Mouse (Mus musculus) cortical plate, adult 2 months (tissue): Measurements from ENCODE around the gene Rad23a.

Experiments used
- CTCF ChIP-seq: fragments of 200-500 bp; IDR thresholded peaks from 2 replicates; pipeline ENCODE4 v1.5.1; 2011; ENCODE audit warnings: mild to moderate bottlenecking, control low read depth, low read length; ENCODE audit not compliant: insufficient read depth; ENCODE audit errors: extremely low read depth
- POLR2A ChIP-seq: fragments of 200-500 bp; IDR thresholded peaks from 2 replicates; pipeline ENCODE4 v1.6.1; 2011; ENCODE audit warnings: mild to moderate bottlenecking, low read length, control low read depth; ENCODE audit not compliant: insufficient read depth; ENCODE audit errors: extremely low read depth

DNA sequence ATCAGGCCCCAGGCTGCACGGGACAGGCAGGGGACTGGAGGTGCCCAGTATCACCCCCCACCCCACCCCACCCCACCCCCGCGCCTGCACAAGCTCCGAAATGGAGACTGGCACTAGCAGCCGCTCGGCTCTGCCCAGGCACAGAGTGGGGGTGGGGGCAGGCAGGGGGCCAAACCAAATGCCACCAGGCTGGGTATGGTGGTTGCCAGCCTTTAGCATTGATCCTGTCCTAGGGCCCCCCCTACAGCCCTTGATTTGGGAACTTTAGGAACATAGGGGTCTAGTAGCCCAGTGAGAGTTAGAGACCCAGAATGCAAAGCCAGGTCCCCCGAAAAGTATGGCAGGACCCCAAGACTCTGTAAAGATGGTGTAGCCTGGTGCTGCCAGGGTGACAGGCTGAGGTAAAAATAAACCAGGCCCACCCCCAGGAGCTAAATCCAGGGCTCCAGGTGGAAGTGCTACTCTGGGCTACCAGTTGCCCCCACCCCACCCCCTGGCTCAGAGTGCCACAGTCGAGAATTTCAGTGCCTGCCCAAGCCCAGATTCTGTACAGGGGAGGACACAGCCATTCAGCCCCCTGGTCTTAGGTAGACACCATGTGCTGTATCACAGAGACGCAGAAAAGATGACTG is 50.5 kb downstream of the Rad23a start:
- TF ChIP-seq POLR2A (no peak), CTCF (no peak)
